Mouse (Mus musculus) left cerebral cortex, adult 8-10 months (tissue): Measurements from ENCODE around the gene Ubqln2. TPM values are rescaled to one million over a fixed set of nuclear protein-coding genes. Genes with fewer than 3 reads are reported as not detected.

ENCODE experiments used
- DNase-seq, 2 experiments: peaks; one replicate each; pipeline ENCODE4 v3.0.0; 2022; ENCODE audit warnings: low spot score in 2 of 2
- total RNA-seq, 4 experiments: library from RNA; stranded (reverse); gene quantifications; 2 replicates each; pipeline ENCODE4 v1.2.4; 2022

The Ubqln2 gene
- total RNA-seq, result 100 to 1,000 TPM; 206 to 222 (median 215) TPM

GRCm38 (mm10) chrX:153497688-153498516 is at the start of gene Ubqln2:
Ubqln2 (plus strand) TSS chrX:153498227.
- peak; percentile 57 to 68 for DNase-seq

GRCm38 (mm10) chrX:153451946-153452345 is 46.1 kb upstream of the Ubqln2 start:
- DNase-seq, result no peak

- DNase-seq, result peak; percentile 1 to 11
These were observed 21.2 kb upstream of the Ubqln2 start for GRCm38 (mm10) chrX:153476760-153477248.

GRCm38 (mm10) chrX:153492326-153492725 is 5.7 kb upstream of the Ubqln2 start:
- no peak for DNase-seq

- peak; percentile 9 to 14 for DNase-seq
These were observed 752 bp downstream of the Ubqln2 start for GRCm38 (mm10) chrX:153498665-153499293.

- DNase-seq, result peak; percentile 9 to 10
These were observed 1.4 kb downstream of the Ubqln2 start for GRCm38 (mm10) chrX:153499294-153500046.

GRCm38 (mm10) chrX:153500047-153500345 is 2.0 kb downstream of the Ubqln2 start:
- peak in 1 of 2 experiments; percentile 5 for DNase-seq

GRCm38 (mm10) chrX:153505954-153506353 is 7.9 kb downstream of the Ubqln2 start:
- no peak for DNase-seq

- no peak for DNase-seq
These were observed 17.5 kb downstream of the Ubqln2 start for GRCm38 (mm10) chrX:153515491-153515890.

GRCm38 (mm10) chrX:153528399-153528798 is 30.4 kb downstream of the Ubqln2 start:
- no peak for DNase-seq

Other genes with a start within 250 kb of the Ubqln2 start
- gene Cypt3, start 60.4 kb downstream of the Ubqln2 start, total RNA-seq, result not detected
- gene Kctd12b, start 198.2 kb downstream of the Ubqln2 start, total RNA-seq, result 1 to 10 TPM; 2.2 to 3.0 (median 2.9) TPM
- gene Nbdy, start 225.4 kb downstream of the Ubqln2 start, total RNA-seq, result 10 to 100 TPM; 47.9 to 61.5 (median 52.7) TPM